Mouse (Mus musculus) Muller cell, postnatal 12 days (primary cell): ENCODE measurements around the gene Fam193b.

Experiments used
- DNase-seq: peaks from one replicate; pipeline ENCODE4 v3.0.0-alpha.2; 2015; ENCODE audit errors: inconsistent ontology term

Fam193b gene

GRCm38 (mm10) chr13:55527834-55528772 is 42.8 kb downstream of the Fam193b start:
- no peak for DNase-seq

GRCm38 (mm10) chr13:55527212-55527611 is 43.7 kb downstream of the Fam193b start:
- no peak for DNase-seq

- DNase-seq: no peak
Observed at GRCm38 (mm10) chr13:55525733-55526553, 45.0 kb downstream of the Fam193b start.

- no peak for DNase-seq
Observed at GRCm38 (mm10) chr13:55523951-55524600, 46.8 kb downstream of the Fam193b start.

- DNase-seq: no peak
Observed at GRCm38 (mm10) chr13:55523278-55523677, 47.6 kb downstream of the Fam193b start.

GRCm38 (mm10) chr13:55522730-55523129 is 48.2 kb downstream of the Fam193b start:
- DNase-seq: peak; percentile 46

- no peak for DNase-seq
Observed at GRCm38 (mm10) chr13:55519606-55520005, 51.3 kb downstream of the Fam193b start.

- DNase-seq: peak; percentile 77
Observed at GRCm38 (mm10) chr13:55516955-55517354, 54.0 kb downstream of the Fam193b start.

GRCm38 (mm10) chr13:55513828-55514227 is 57.1 kb downstream of the Fam193b start:
- DNase-seq: no peak

GRCm38 (mm10) chr13:55513111-55513748 is 57.7 kb downstream of the Fam193b start, which contains the start of gene Pdlim7:
Gene Pdlim7 (minus strand): TSS chr13:55513676.
- peak; percentile 98 for DNase-seq

- peak; percentile 81 for DNase-seq
Observed at GRCm38 (mm10) chr13:55512379-55513031, 58.4 kb downstream of the Fam193b start.

- DNase-seq: no peak
Observed at GRCm38 (mm10) chr13:55511492-55511861, 59.4 kb downstream of the Fam193b start.

GRCm38 (mm10) chr13:55510668-55511491 is 60.0 kb downstream of the Fam193b start:
- DNase-seq: peak; percentile 97

GRCm38 (mm10) chr13:55510332-55510667 is 60.6 kb downstream of the Fam193b start:
- DNase-seq: no peak

- no peak for DNase-seq
Observed at GRCm38 (mm10) chr13:55508531-55508930, 62.4 kb downstream of the Fam193b start.

- DNase-seq: no peak
Observed at GRCm38 (mm10) chr13:55507877-55508276, 63.0 kb downstream of the Fam193b start.

GRCm38 (mm10) chr13:55506697-55507096 is 64.2 kb downstream of the Fam193b start:
- DNase-seq: peak; percentile 55

- no peak for DNase-seq
Observed at GRCm38 (mm10) chr13:55505810-55506209, 65.1 kb downstream of the Fam193b start.

- DNase-seq: no peak
Observed at GRCm38 (mm10) chr13:55504390-55504789, 66.5 kb downstream of the Fam193b start.

GRCm38 (mm10) chr13:55502405-55502804 is 68.5 kb downstream of the Fam193b start:
- DNase-seq: no peak
